Mouse (Mus musculus) hindbrain, embryonic 16.5 days (tissue): ENCODE results near the gene Sfn. TPM values are rescaled to one million over a fixed set of nuclear protein-coding genes. Genes with fewer than 3 reads are reported as not detected.
"Not testable (repeated sequence)": the region's sequence is repeated elsewhere in the genome, so short reads cannot be mapped to it uniquely, and the experiment has no call there.

ENCODE experiments used
- ATAC-seq: fragments of 200-750 bp; cut with Nextera tagmentation; 2 replicates; pipeline ENCODE4 v1.8.0; 2017; ENCODE audit warnings: moderate TSS enrichment, moderate library complexity
- H3K27ac ChIP-seq: fragments of 300-500 bp; sonication (generic); 2 replicates; pipeline ENCODE4 v1.5.1; 2014; ENCODE audit warnings: low read depth, mild to moderate bottlenecking, control low read depth, low read length, moderate library complexity
- H3K27me3 ChIP-seq: fragments of 300-500 bp; sonication (generic); replicated peaks from 2 replicates; pipeline ENCODE4 v1.6.1; 2014; ENCODE audit warnings: low read length; ENCODE audit not compliant: control insufficient read depth, insufficient read depth
- H3K36me3 ChIP-seq: fragments of 300-500 bp; sonication (generic); 2 replicates; pipeline ENCODE4 v1.6.1; 2014; ENCODE audit warnings: mild to moderate bottlenecking, low read length, moderate library complexity, mixed read lengths; ENCODE audit not compliant: control insufficient read depth, insufficient read depth
- H3K4me1 ChIP-seq: fragments of 300-500 bp; sonication (generic); 2 replicates; pipeline ENCODE4 v1.6.1; 2014; ENCODE audit warnings: low read depth, low read length; ENCODE audit not compliant: control insufficient read depth, insufficient read depth
- H3K4me2 ChIP-seq: fragments of 300-500 bp; sonication (generic); 2 replicates; pipeline ENCODE4 v1.6.1; 2014; ENCODE audit warnings: mild to moderate bottlenecking, low read length, control low read depth, moderate library complexity
- H3K4me3 ChIP-seq: fragments of 300-500 bp; sonication (generic); 2 replicates; pipeline ENCODE4 v1.5.1; 2014; ENCODE audit warnings: mild to moderate bottlenecking, low read length, control low read depth, moderate library complexity
- H3K9ac ChIP-seq: fragments of 300-500 bp; sonication (generic); 2 replicates; pipeline ENCODE4 v1.6.1; 2014; ENCODE audit warnings: low read depth, mild to moderate bottlenecking, control low read depth, low read length, moderate library complexity
- H3K9me3 ChIP-seq: fragments of 300-500 bp; sonication (generic); 2 replicates; pipeline ENCODE4 v1.6.1; 2014; ENCODE audit warnings: mild to moderate bottlenecking, low read length, moderate library complexity; ENCODE audit not compliant: control insufficient read depth
- WGBS: fragments of 180-500 bp; shearing (Covaris S2); extraction: QIAGEN DNeasy Blood & Tissue Kit; methylation state at CpG from one replicate; pipeline ENCODE4 v1.1.7; 2014; 5-methylcytosine and 5-hydroxymethylcytosine counted together
- polyA plus RNA-seq: library from polyadenylated mRNA; unstranded; fragments of >200 nt; fragmentation: Nextera tagmentation; extraction: Ambion mirVana; gene quantifications from 2 replicates; pipeline ENCODE4 v1.2.1, GENCODE M21; 2015

The Sfn gene
- 2.1 and 2.2 TPM in 2 replicates for polyA plus RNA-seq

- 3% methylated on average over 16 of the region's 16 CpGs for WGBS
- Histone ChIP-seq H3K9me3 (no peaks in the 10 kb centered on the region), H3K9ac (no peak within 1 kb of the TSS), H3K36me3 (peaks cover 3% of the 10 kb centered on the region; the same call in 1 of the 2 replicates), H3K27ac (no peak within 1 kb of the TSS), H3K4me1 (peaks cover 11% of the 10 kb centered on the region; the same call in 1 of the 2 replicates), H3K4me3 (peak within 1 kb of the TSS; percentile 5; the same call in 1 of the 2 replicates), H3K27me3 (peaks cover 40% of the 10 kb centered on the region), H3K4me2 (no peak within 1 kb of the TSS)
- no peak for ATAC-seq
Measured at GRCm38 (mm10) chr4:133601721-133602218, at the start of gene Sfn. Gene Sfn, minus strand, starts transcription at chr4:133602168.

GRCm38 (mm10) chr4:133651445-133651844, 49.5 kb upstream of the Sfn start:
- ATAC-seq, result no peak
- no peak overlapping the region for H3K27ac ChIP-seq
- H3K36me3 ChIP-seq, result no peaks in the 10 kb centered on the region
- peaks cover 4% of the 10 kb centered on the region; the same call in 1 of the 2 replicates for H3K4me1 ChIP-seq
- no peaks in the 10 kb centered on the region for H3K27me3 ChIP-seq
- H3K4me2 ChIP-seq, result no peak overlapping the region
- no peaks in the 10 kb centered on the region for H3K9me3 ChIP-seq
- 47% methylated on average over 10 of the region's 10 CpGs for WGBS
- H3K4me3 ChIP-seq, result no peak overlapping the region
- H3K9ac ChIP-seq, result no peak overlapping the region

- H3K4me3 ChIP-seq, result peak within 1 kb of the TSS; percentile 20
- no peaks in the 10 kb centered on the region for H3K27me3 ChIP-seq
- no peaks in the 10 kb centered on the region for H3K36me3 ChIP-seq
- peaks cover 3% of the 10 kb centered on the region; the same call in 1 of the 2 replicates for H3K4me1 ChIP-seq
- 36% methylated on average over 7 of the region's 7 CpGs for WGBS
- peak within 1 kb of the TSS; percentile 27 for H3K9ac ChIP-seq
- peak within 1 kb of the TSS; percentile 43 for H3K4me2 ChIP-seq
- H3K27ac ChIP-seq, result no peak within 1 kb of the TSS
- peaks cover 3% of the 10 kb centered on the region; the same call in 1 of the 2 replicates for H3K9me3 ChIP-seq
- ATAC-seq, result peak; percentile 64; the same call in 1 of the 2 replicates
Measured at GRCm38 (mm10) chr4:133649989-133650699, 48.2 kb upstream of the Sfn start, which contains the start of gene Zdhhc18. Gene Zdhhc18, minus strand, starts transcription at chr4:133650154.

- H3K36me3 ChIP-seq, H3K9me3 ChIP-seq, H3K4me1 ChIP-seq, ATAC-seq, H3K27me3 ChIP-seq, H3K27ac ChIP-seq: not testable (repeated sequence)
- Histone ChIP-seq H3K9ac (peak overlapping the region; percentile 27; the same call in 1 of the 2 replicates), H3K4me2 (peak overlapping the region; percentile 43), H3K4me3 (peak overlapping the region; percentile 20)
- WGBS, result 83% methylated on average over 5 of the region's 5 CpGs
Measured at GRCm38 (mm10) chr4:133649464-133649863, 47.5 kb upstream of the Sfn start.

- ATAC-seq, result no peak
- H3K27ac ChIP-seq, result no peak overlapping the region
Measured at GRCm38 (mm10) chr4:133645680-133646079, 43.7 kb upstream of the Sfn start.

GRCm38 (mm10) chr4:133645195-133645594, 43.2 kb upstream of the Sfn start:
- ATAC-seq, result no peak
- WGBS, result 82% methylated on average over 3 of the region's 3 CpGs
- no peak overlapping the region for H3K4me3 ChIP-seq
- no peak overlapping the region for H3K27ac ChIP-seq
- no peaks in the 10 kb centered on the region for H3K36me3 ChIP-seq
- no peak overlapping the region for H3K4me2 ChIP-seq
- peaks cover 7% of the 10 kb centered on the region; the same call in 1 of the 2 replicates for H3K9me3 ChIP-seq
- H3K27me3 ChIP-seq, result no peaks in the 10 kb centered on the region
- no peak overlapping the region for H3K9ac ChIP-seq
- peaks cover 3% of the 10 kb centered on the region; the same call in 1 of the 2 replicates for H3K4me1 ChIP-seq

More at GRCm38 (mm10) chr4:133645680-133646079, 43.7 kb upstream of the Sfn start:
- Histone ChIP-seq H3K9ac (no peak overlapping the region), H3K4me2 (no peak overlapping the region), H3K27me3 (no peaks in the 10 kb centered on the region), H3K4me3 (no peak overlapping the region), H3K36me3 (no peaks in the 10 kb centered on the region), H3K4me1 (peaks cover 3% of the 10 kb centered on the region; the same call in 1 of the 2 replicates), H3K9me3 (peaks cover 7% of the 10 kb centered on the region; the same call in 1 of the 2 replicates)
- WGBS, result 53% methylated on average over 21 of the region's 21 CpGs

- Histone ChIP-seq H3K27me3 (no peaks in the 10 kb centered on the region), H3K9ac (no peak overlapping the region), H3K36me3 (no peaks in the 10 kb centered on the region), H3K4me3 (no peak overlapping the region), H3K4me1 (peaks cover 21% of the 10 kb centered on the region), H3K9me3 (no peaks in the 10 kb centered on the region), H3K4me2 (no peak overlapping the region), H3K27ac (no peak overlapping the region; the same call in 1 of the 2 replicates)
- WGBS, result 87% methylated on average over 5 of the region's 5 CpGs
- ATAC-seq, result no peak
Measured at GRCm38 (mm10) chr4:133634043-133634410, 32.1 kb upstream of the Sfn start.

GRCm38 (mm10) chr4:133633332-133634042, 31.5 kb upstream of the Sfn start:
- peak overlapping the region; percentile 71 for H3K4me2 ChIP-seq
- no peaks in the 10 kb centered on the region for H3K36me3 ChIP-seq
- no peaks in the 10 kb centered on the region for H3K27me3 ChIP-seq
- no peaks in the 10 kb centered on the region for H3K9me3 ChIP-seq
- H3K9ac ChIP-seq, result peak overlapping the region; percentile 99
- peak overlapping the region; percentile 92 for H3K4me3 ChIP-seq
- H3K4me1 ChIP-seq, result peaks cover 21% of the 10 kb centered on the region
- WGBS, result 25% methylated on average over 15 of the region's 47 CpGs
- H3K27ac ChIP-seq, result peak overlapping the region; percentile 90
- ATAC-seq, result peak; percentile 90
